Mouse (Mus musculus) stomach, embryonic 16.5 days (tissue): ENCODE data around the gene 3300002I08Rik. TPM values are rescaled to one million over a fixed set of nuclear protein-coding genes. Genes with fewer than 3 reads are reported as not detected.
"Not testable (repeated sequence)": the region's sequence is repeated elsewhere in the genome, so short reads cannot be mapped to it uniquely, and the experiment has no call there.

Source experiments
- ATAC-seq: fragments of 200-750 bp; cut with Nextera tagmentation; 2 replicates; pipeline ENCODE4 v1.8.0; 2017; ENCODE audit warnings: moderate number of reproducible peaks, moderate TSS enrichment; ENCODE audit not compliant: insufficient read depth, low FRiP score
- H3K27ac ChIP-seq: fragments of 300-500 bp; sonication (generic); 2 replicates; pipeline ENCODE4 v1.5.1; 2014; ENCODE audit warnings: low read length
- H3K27me3 ChIP-seq: fragments of 300-500 bp; sonication (generic); 2 replicates; pipeline ENCODE4 v1.6.1; 2014; ENCODE audit warnings: low read length, control low read depth, mixed read lengths; ENCODE audit not compliant: control insufficient read depth, insufficient read depth
- H3K36me3 ChIP-seq: fragments of 300-500 bp; sonication (generic); 2 replicates; pipeline ENCODE4 v1.6.1; 2014; ENCODE audit warnings: low read length; ENCODE audit not compliant: control insufficient read depth, insufficient read depth
- H3K4me1 ChIP-seq: fragments of 300-500 bp; sonication (generic); 2 replicates; pipeline ENCODE4 v1.6.1; 2014; ENCODE audit warnings: low read length, control low read depth, mixed read lengths; ENCODE audit not compliant: control insufficient read depth, insufficient read depth
- H3K4me2 ChIP-seq: fragments of 300-500 bp; sonication (generic); 2 replicates; pipeline ENCODE4 v1.6.1; 2014; ENCODE audit warnings: low read depth, low read length, mixed read lengths
- H3K4me3 ChIP-seq: fragments of 300-500 bp; sonication (generic); replicated peaks from 2 replicates; pipeline ENCODE4 v1.5.1; 2014; ENCODE audit warnings: mild to moderate bottlenecking, low read length
- H3K9ac ChIP-seq: fragments of 300-500 bp; sonication (generic); 2 replicates; pipeline ENCODE4 v1.6.1; 2014; ENCODE audit warnings: low read length
- H3K9me3 ChIP-seq: fragments of 300-500 bp; sonication (generic); replicated peaks from 2 replicates; pipeline ENCODE4 v1.6.1; 2016; ENCODE audit warnings: low read length, control low read depth; ENCODE audit not compliant: control insufficient read depth
- WGBS: fragments of 180-500 bp; shearing (Covaris S2); extraction: QIAGEN DNeasy Blood & Tissue Kit; methylation state at CpG from one replicate; pipeline ENCODE4 v1.1.7; 2014; 5-methylcytosine and 5-hydroxymethylcytosine counted together
- polyA plus RNA-seq: library from polyadenylated mRNA; unstranded; fragments of >200 nt; fragmentation: Nextera tagmentation; extraction: Ambion mirVana; gene quantifications from 2 replicates; pipeline ENCODE4 v1.2.1, GENCODE M21; 2015

The 3300002I08Rik gene
- polyA plus RNA-seq, 1 experiment from 2014 or later, result 6.0 TPM

- not testable (repeated sequence) for H3K4me1 ChIP-seq, H3K27me3 ChIP-seq, H3K9me3 ChIP-seq, H3K36me3 ChIP-seq
- peak overlapping the region; percentile 72 for H3K9ac ChIP-seq
- peak overlapping the region; percentile 58; the same call in 1 of the 2 replicates for H3K27ac ChIP-seq
- peak overlapping the region; percentile 65 for H3K4me2 ChIP-seq
- peak overlapping the region; percentile 55 for H3K4me3 ChIP-seq
- ATAC-seq, result peak; percentile 99
- WGBS, result 6% methylated on average over 19 of the region's 19 CpGs
Observed at GRCm38 (mm10) chr2:150310952-150311884, 51.3 kb downstream of the 3300002I08Rik start.

GRCm38 (mm10) chr2:150307183-150307773, 55.3 kb downstream of the 3300002I08Rik start:
- H3K4me2 ChIP-seq, result no peak overlapping the region
- no peak overlapping the region for H3K9ac ChIP-seq
- no peaks in the 10 kb centered on the region for H3K4me1 ChIP-seq
- H3K36me3 ChIP-seq, result no peaks in the 10 kb centered on the region
- no peak overlapping the region for H3K4me3 ChIP-seq
- no peaks in the 10 kb centered on the region for H3K27me3 ChIP-seq
- H3K27ac ChIP-seq, result no peak overlapping the region
- no peak for ATAC-seq
- no peaks in the 10 kb centered on the region for H3K9me3 ChIP-seq
- 74% methylated on average over 10 of the region's 10 CpGs for WGBS

- 43% methylated on average over 1 of the region's 1 CpGs for WGBS
- H3K27me3 ChIP-seq, result no peaks in the 10 kb centered on the region
- ATAC-seq, result no peak
- no peak overlapping the region for H3K27ac ChIP-seq
- H3K9me3 ChIP-seq, result no peaks in the 10 kb centered on the region
- no peak overlapping the region for H3K4me3 ChIP-seq
- no peaks in the 10 kb centered on the region for H3K4me1 ChIP-seq
- no peaks in the 10 kb centered on the region for H3K36me3 ChIP-seq
- no peak overlapping the region for H3K4me2 ChIP-seq
- no peak overlapping the region for H3K9ac ChIP-seq
Observed at GRCm38 (mm10) chr2:150299096-150299495, 63.5 kb downstream of the 3300002I08Rik start.

DNA sequence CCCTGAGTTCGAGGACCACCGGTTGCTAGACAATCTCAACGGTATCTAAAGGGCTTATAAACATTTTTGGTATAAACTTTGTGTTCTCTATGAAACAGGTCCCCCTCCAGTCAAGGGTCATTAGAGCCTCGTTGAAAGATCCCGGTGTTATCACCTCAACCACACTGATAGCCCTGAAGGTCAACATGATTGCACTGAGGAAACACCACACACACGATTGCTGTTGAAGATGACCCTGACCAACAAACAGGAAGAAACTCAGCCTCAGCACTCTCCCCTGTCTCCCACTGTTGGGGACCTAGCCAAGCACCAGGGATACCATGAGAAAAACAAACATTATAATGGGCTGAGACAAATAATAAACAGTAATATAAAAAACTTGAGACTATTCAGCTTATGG, 68.9 kb downstream of the 3300002I08Rik start:
- no peak for ATAC-seq
- 77% methylated on average over 6 of the region's 6 CpGs for WGBS
- no peak overlapping the region for H3K27ac ChIP-seq

More for the DNA sequence above, 68.9 kb downstream of the 3300002I08Rik start:
- Histone ChIP-seq H3K27me3 (no peaks in the 10 kb centered on the region), H3K9ac (no peak overlapping the region), H3K9me3 (no peaks in the 10 kb centered on the region), H3K4me3 (no peak overlapping the region), H3K36me3 (no peaks in the 10 kb centered on the region), H3K4me2 (no peak overlapping the region), H3K4me1 (no peaks in the 10 kb centered on the region)

Other genes starting within 250 kb of the 3300002I08Rik start
- gene Zfp120, start 226.1 kb downstream of the 3300002I08Rik start, polyA plus RNA-seq, result 8.1 and 8.6 TPM in 2 replicates
- not detected in 2 replicates for gene Gm10770, start 183.1 kb downstream of the 3300002I08Rik start, polyA plus RNA-seq
- gene Gm14139, start 181.0 kb downstream of the 3300002I08Rik start, polyA plus RNA-seq, result not detected in 2 replicates
- gene Zfp937, start 144.7 kb downstream of the 3300002I08Rik start, polyA plus RNA-seq, result 8.5 and 8.8 TPM in 2 replicates
- gene Gm21994, start 107.2 kb downstream of the 3300002I08Rik start, polyA plus RNA-seq, result 4.6 and 5.0 TPM in 2 replicates
- gene Gm14124, start 105.2 kb downstream of the 3300002I08Rik start, polyA plus RNA-seq, result 0.04 TPM in 1 of 2 replicates, not detected in the other
- gene Gm10130, start 39.1 kb downstream of the 3300002I08Rik start, polyA plus RNA-seq, result 1.6 and 3.7 TPM in 2 replicates
- gene Zfp442, start 88.7 kb upstream of the 3300002I08Rik start, polyA plus RNA-seq, result 7.3 and 7.6 TPM in 2 replicates
- gene Zfp345, start 122.3 kb upstream of the 3300002I08Rik start, polyA plus RNA-seq, result 0.06 TPM in 1 of 2 replicates, not detected in the other
- 0.63 and 0.94 TPM in 2 replicates for gene Cst7, start 207.7 kb upstream of the 3300002I08Rik start, polyA plus RNA-seq
- gene Apmap, start 245.8 kb upstream of the 3300002I08Rik start, polyA plus RNA-seq, result 42.1 and 43.2 TPM in 2 replicates